Mouse (Mus musculus): ENCODE results near the gene Ceacam20. TPM values are rescaled to one million over a fixed set of nuclear protein-coding genes. Genes with fewer than 3 reads are reported as not detected.
"Not testable (repeated sequence)": the region's sequence is repeated elsewhere in the genome, so short reads cannot be mapped to it uniquely, and the experiment has no call there.

Gene Ceacam20
- polyA plus RNA-seq, 1 experiment from 2014 or later, result not detected

- Histone ChIP-seq H3K27ac (no peak within 1 kb of the TSS), H3K9ac (no peak within 1 kb of the TSS), H3K9me3 (replicated peaks) (no peaks in the 10 kb centered on the region), H3K4me2 (no peak within 1 kb of the TSS), H3K36me3 (no peaks in the 10 kb centered on the region), H3K4me1 (0 out of 2 replicates have a peak, but pooled peaks cover 12% of the 10 kb centered on the region), H3K27me3 (no peaks in the 10 kb centered on the region), H3K4me3 (replicated peaks) (no peak within 1 kb of the TSS)
- 55% methylated on average over 9 of the region's 9 CpGs for WGBS
- peak; percentile 24; the same call in 1 of the 2 replicates for ATAC-seq (replicated peaks; ENCODE audit: low FRiP score)
These were observed 14.6 kb upstream of the Ceacam20 start, which contains the start of gene Igsf23 for GRCm38 (mm10) chr7:19950589-19950988. Gene Igsf23 (minus strand): TSS chr7:19950756.

- no peak for ATAC-seq (replicated peaks; ENCODE audit: low FRiP score)
These were observed 12.8 kb upstream of the Ceacam20 start for GRCm38 (mm10) chr7:19952320-19952986.

GRCm38 (mm10) chr7:19953054-19953453 is 12.2 kb upstream of the Ceacam20 start:
- H3K27ac ChIP-seq, result no peak overlapping the region
- no peaks in the 10 kb centered on the region for H3K36me3 ChIP-seq
- 48% methylated on average over 9 of the region's 9 CpGs for whole genome bisulfite sequencing
- H3K9ac ChIP-seq, result no peak overlapping the region
- peaks cover 12% of the 10 kb centered on the region; the same call in 1 of the 2 replicates for H3K4me1 ChIP-seq
- H3K9me3 ChIP-seq (replicated peaks), result no peaks in the 10 kb centered on the region
- H3K4me2 ChIP-seq, result no peak overlapping the region
- H3K4me3 ChIP-seq (replicated peaks), result no peak overlapping the region
- no peak for ATAC-seq (replicated peaks; ENCODE audit: low FRiP score)
- no peaks in the 10 kb centered on the region for H3K27me3 ChIP-seq

More at GRCm38 (mm10) chr7:19952320-19952986, 12.8 kb upstream of the Ceacam20 start:
- WGBS, result 76% methylated on average over 10 of the region's 10 CpGs
- H3K4me3 ChIP-seq (replicated peaks), result no peak overlapping the region
- H3K36me3 ChIP-seq, result no peaks in the 10 kb centered on the region
- no peak overlapping the region for H3K4me2 ChIP-seq
- H3K9me3 ChIP-seq (replicated peaks), result no peaks in the 10 kb centered on the region
- H3K27me3 ChIP-seq, result no peaks in the 10 kb centered on the region
- no peak overlapping the region for H3K27ac ChIP-seq
- H3K4me1 ChIP-seq, result peaks cover 12% of the 10 kb centered on the region; the same call in 1 of the 2 replicates
- H3K9ac ChIP-seq, result no peak overlapping the region

GRCm38 (mm10) chr7:19955861-19956260 is 9.4 kb upstream of the Ceacam20 start:
- no peak overlapping the region for H3K9ac ChIP-seq
- ATAC-seq (replicated peaks; ENCODE audit: low FRiP score), result no peak
- whole genome bisulfite sequencing, result 54% methylated on average over 4 of the region's 4 CpGs
- no peaks in the 10 kb centered on the region for H3K27me3 ChIP-seq
- H3K36me3 ChIP-seq, result no peaks in the 10 kb centered on the region
- H3K4me3 ChIP-seq (replicated peaks), result no peak overlapping the region
- no peak overlapping the region for H3K27ac ChIP-seq
- H3K4me1 ChIP-seq, result peaks cover 9% of the 10 kb centered on the region; the same call in 1 of the 2 replicates
- no peak overlapping the region for H3K4me2 ChIP-seq
- no peaks in the 10 kb centered on the region for H3K9me3 ChIP-seq (replicated peaks)

- Histone ChIP-seq H3K4me2 (no peak overlapping the region), H3K4me1 (peaks cover 9% of the 10 kb centered on the region; the same call in 1 of the 2 replicates), H3K27ac (no peak overlapping the region), H3K4me3 (replicated peaks) (no peak overlapping the region), H3K36me3 (no peaks in the 10 kb centered on the region), H3K27me3 (no peaks in the 10 kb centered on the region), H3K9ac (no peak overlapping the region), H3K9me3 (replicated peaks) (no peaks in the 10 kb centered on the region)
- 0 out of 2 replicates have a peak, but pooled peaks have one; percentile 58 for ATAC-seq (replicated peaks; ENCODE audit: low FRiP score)
- 4% methylated on average over 7 of the region's 7 CpGs for WGBS
These were observed 8.9 kb upstream of the Ceacam20 start for GRCm38 (mm10) chr7:19956341-19956781.

- Histone ChIP-seq H3K4me3 (replicated peaks) (no peak overlapping the region), H3K4me2 (no peak overlapping the region), H3K9ac (no peak overlapping the region), H3K9me3 (replicated peaks) (no peaks in the 10 kb centered on the region), H3K36me3 (no peaks in the 10 kb centered on the region), H3K4me1 (no peaks in the 10 kb centered on the region), H3K27me3 (no peaks in the 10 kb centered on the region), H3K27ac (no peak overlapping the region)
- no peak for ATAC-seq (replicated peaks; ENCODE audit: low FRiP score)
- WGBS, result 68% methylated on average over 1 of the region's 1 CpGs
These were observed 2.8 kb upstream of the Ceacam20 start for GRCm38 (mm10) chr7:19962423-19962822.

- no peaks in the 10 kb centered on the region for H3K27me3 ChIP-seq
- H3K36me3 ChIP-seq, result no peaks in the 10 kb centered on the region
- 70% methylated on average over 3 of the region's 3 CpGs for WGBS
- H3K4me2 ChIP-seq, result no peak overlapping the region
- H3K27ac ChIP-seq, result no peak overlapping the region
- no peaks in the 10 kb centered on the region for H3K4me1 ChIP-seq
- H3K9me3 ChIP-seq (replicated peaks), result 0 out of 2 replicates have a peak, but pooled peaks cover 5% of the 10 kb centered on the region
- H3K9ac ChIP-seq, result no peak overlapping the region
- H3K4me3 ChIP-seq (replicated peaks), result no peak overlapping the region
- ATAC-seq (replicated peaks; ENCODE audit: low FRiP score), result no peak
These were observed 3.9 kb downstream of the Ceacam20 start for GRCm38 (mm10) chr7:19969106-19969505.

GRCm38 (mm10) chr7:19969541-19970090 is 4.4 kb downstream of the Ceacam20 start:
- 0 out of 2 replicates have a peak, but pooled peaks cover 5% of the 10 kb centered on the region for H3K9me3 ChIP-seq (replicated peaks)
- H3K4me2 ChIP-seq, result no peak overlapping the region
- no peak overlapping the region for H3K9ac ChIP-seq
- WGBS, result 96% methylated on average over 4 of the region's 4 CpGs
- no peaks in the 10 kb centered on the region for H3K27me3 ChIP-seq
- no peak overlapping the region for H3K27ac ChIP-seq
- H3K4me1 ChIP-seq, result no peaks in the 10 kb centered on the region
- no peak overlapping the region for H3K4me3 ChIP-seq (replicated peaks)
- H3K36me3 ChIP-seq, result no peaks in the 10 kb centered on the region
- no peak for ATAC-seq (replicated peaks; ENCODE audit: low FRiP score)

- Histone ChIP-seq H3K27ac (no peak overlapping the region), H3K4me1 (no peaks in the 10 kb centered on the region), H3K36me3 (no peaks in the 10 kb centered on the region), H3K4me2 (no peak overlapping the region), H3K9ac (no peak overlapping the region), H3K9me3 (replicated peaks) (0 out of 2 replicates have a peak, but pooled peaks cover 5% of the 10 kb centered on the region), H3K4me3 (replicated peaks) (no peak overlapping the region), H3K27me3 (no peaks in the 10 kb centered on the region)
- WGBS, result 97% methylated on average over 8 of the region's 8 CpGs
- ATAC-seq (replicated peaks; ENCODE audit: low FRiP score), result no peak
These were observed 5.0 kb downstream of the Ceacam20 start for GRCm38 (mm10) chr7:19970196-19970595.

- no peak overlapping the region for H3K4me3 ChIP-seq (replicated peaks)
- no peaks in the 10 kb centered on the region for H3K4me1 ChIP-seq
- no peak overlapping the region for H3K4me2 ChIP-seq
- no peaks in the 10 kb centered on the region for H3K36me3 ChIP-seq
- no peak overlapping the region for H3K27ac ChIP-seq
- ATAC-seq (replicated peaks; ENCODE audit: low FRiP score), result no peak
- 0 out of 2 replicates have a peak, but pooled peaks cover 5% of the 10 kb centered on the region for H3K9me3 ChIP-seq (replicated peaks)
- H3K27me3 ChIP-seq, result no peaks in the 10 kb centered on the region
- no peak overlapping the region for H3K9ac ChIP-seq
- 91% methylated on average over 4 of the region's 4 CpGs for WGBS
These were observed 6.3 kb downstream of the Ceacam20 start for GRCm38 (mm10) chr7:19971516-19971915.

GRCm38 (mm10) chr7:19991165-19991564 is 26.0 kb downstream of the Ceacam20 start, which contains the start of gene Nlrp9b:
Gene Nlrp9b (plus strand): TSS chr7:19991465.
- H3K9ac ChIP-seq; H3K4me3 ChIP-seq (replicated peaks); ATAC-seq (replicated peaks; ENCODE audit: low FRiP score); H3K9me3 ChIP-seq (replicated peaks); H3K36me3 ChIP-seq; H3K27ac ChIP-seq; H3K4me2 ChIP-seq; H3K27me3 ChIP-seq; H3K4me1 ChIP-seq: not testable (repeated sequence)
- 68% methylated on average over 8 of the region's 8 CpGs for WGBS

GRCm38 (mm10) chr7:19996721-19997120 is 31.5 kb downstream of the Ceacam20 start:
- ATAC-seq (replicated peaks; ENCODE audit: low FRiP score); H3K36me3 ChIP-seq; H3K9me3 ChIP-seq (replicated peaks); H3K27me3 ChIP-seq; H3K4me2 ChIP-seq; H3K4me1 ChIP-seq; H3K9ac ChIP-seq; H3K27ac ChIP-seq; H3K4me3 ChIP-seq (replicated peaks): not testable (repeated sequence)
- WGBS, result 69% methylated on average over 3 of the region's 3 CpGs

All from kidney, embryonic 15.5 days (tissue).